Mouse (Mus musculus) left cerebral cortex, postnatal 25 days (tissue): Measurements from ENCODE around the gene Mcpt8. TPM values are rescaled to one million over a fixed set of nuclear protein-coding genes. Genes with fewer than 3 reads are reported as not detected.

ENCODE experiments used
- DNase-seq, 2 experiments: peaks; one replicate each; pipeline ENCODE4 v3.0.0; 2022; ENCODE audit warnings: low spot score in 2 of 2, mixed read lengths in 1 of 2
- intact Hi-C: fragments of 180-260 bp; cut with DNase I; formaldehyde crosslinking; loops from one replicate; pipeline ENCODE4 v1.15.1; 2025
- microRNA-seq, 2 experiments: library from miRNA; unstranded; fragments of <30 nt; microRNA quantifications; one replicate each; pipeline ENCODE4 v1.2.0; 2022
- total RNA-seq, 2 experiments: library from RNA; stranded (reverse); gene quantifications; 2 replicates each; pipeline ENCODE4 v1.2.3; 2021

The Mcpt8 gene
- total RNA-seq, 2 experiments from 2014 or later: not detected

DNA sequence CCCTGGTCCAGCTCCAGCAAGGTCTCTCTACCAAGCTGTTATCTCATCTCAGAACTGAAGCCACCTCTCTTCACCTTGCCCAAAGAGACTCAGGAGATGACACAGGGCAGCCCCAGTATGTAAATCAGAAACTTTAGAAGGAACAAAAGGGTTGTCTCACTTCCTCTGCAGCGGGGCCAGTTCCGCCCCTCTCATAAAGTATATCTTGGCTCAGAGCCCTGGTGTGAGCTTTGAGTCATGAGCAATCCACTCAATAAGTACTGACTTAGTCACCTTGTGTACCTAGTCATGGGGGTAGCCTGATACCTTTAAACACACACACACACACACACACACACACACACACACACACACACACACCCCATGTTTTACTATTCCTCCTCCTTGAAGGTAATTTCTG is 50.6 kb downstream of the Mcpt8 start:
- intact Hi-C loops: no loop called here
- DNase-seq: no peak

Small RNA genes lying within 50 kb of the gene (microRNA-seq; reads per million reads assigned to microRNA genes)
- gene Mir6949: 0 reads per million in 2 experiments

Other genes with a start within 250 kb of the Mcpt8 start
- 10 to 100 TPM in 1 of 2 experiments, 1 to 10 TPM in 1; 6.5 to 10.5 TPM for gene Nynrin, start 231.3 kb downstream of the Mcpt8 start, total RNA-seq
- gene Cbln3, start 200.9 kb downstream of the Mcpt8 start, total RNA-seq: under 1 TPM; 0.14 to 0.25 TPM
- 10 to 100 TPM; 10.1 to 10.7 TPM for gene Khnyn, start 200.3 kb downstream of the Mcpt8 start, total RNA-seq
- 10 to 100 TPM; 96.3 to 96.9 TPM for gene Sdr39u1, start 185.0 kb downstream of the Mcpt8 start, total RNA-seq
- not detected for gene Cma1, start 140.6 kb downstream of the Mcpt8 start, total RNA-seq
- not detected for gene Cma2, start 134.3 kb downstream of the Mcpt8 start, total RNA-seq
- not detected for gene Mcpt1, start 67.3 kb downstream of the Mcpt8 start, total RNA-seq
- not detected for gene Mcpt9, start 54.8 kb downstream of the Mcpt8 start, total RNA-seq
- not detected for gene Mcpt2, start 43.2 kb downstream of the Mcpt8 start, total RNA-seq
- gene Mcpt4, start 23.0 kb downstream of the Mcpt8 start, total RNA-seq: not detected
- gene Ctsg, start 17.3 kb upstream of the Mcpt8 start, total RNA-seq: not detected
- not detected for gene Gzme, start 35.4 kb upstream of the Mcpt8 start, total RNA-seq
- not detected for gene Gzmd, start 47.3 kb upstream of the Mcpt8 start, total RNA-seq
- not detected for gene Gzmg, start 74.3 kb upstream of the Mcpt8 start, total RNA-seq
- gene Gzmn, start 89.3 kb upstream of the Mcpt8 start, total RNA-seq: not detected
- not detected for gene Gzmf, start 126.1 kb upstream of the Mcpt8 start, total RNA-seq
- not detected for gene Gzmc, start 149.4 kb upstream of the Mcpt8 start, total RNA-seq
- not detected for gene Gzmb, start 177.0 kb upstream of the Mcpt8 start, total RNA-seq